In genomic region chr17:27196206-27196605, GRCm38 (mm10) we compare ENCODE assay signal across 16 mouse cellular contexts. TPM values are rescaled to one million over a fixed set of nuclear protein-coding genes. Genes with fewer than 3 reads are reported as not detected.
DNase-seq lines count a peak whose midpoint lies in the region; ATAC-seq lines count a peak whose summit lies in the region.
"Had no signal": no experiment of that assay in that cellular context is flagged by ENCODE, and none has a peak within 500 bp of the region (broad histone marks: within the 10 kb centered on the region; RNA-seq: fewer than 3 reads in every experiment).

No protein-coding gene starts in this region.

- H3K4me2 ChIP-seq in hindbrain, embryonic 13.5 days: no peak overlapping the region
- H3K4me2 ChIP-seq in hindbrain, embryonic 16.5 days (ENCODE audit: low read length): no peak overlapping the region
- H3K4me2 ChIP-seq in liver, embryonic 13.5 days: no peak overlapping the region
- no peak overlapping the region for H3K4me2 ChIP-seq in midbrain, embryonic 15.5 days
- H3K4me2 ChIP-seq: heart, embryonic 15.5 days had no signal

- H3K27ac ChIP-seq in hindbrain, embryonic 13.5 days: peak overlapping the region; percentile 50; the same call in 1 of the 2 replicates
- H3K27ac ChIP-seq in hindbrain, embryonic 16.5 days (ENCODE audit: low read depth, low read length): no peak overlapping the region
- H3K27ac ChIP-seq in liver, embryonic 13.5 days: peak overlapping the region; percentile 85; the same call in 1 of the 2 replicates
- peak overlapping the region; percentile 78 for H3K27ac ChIP-seq in midbrain, embryonic 15.5 days
- H3K27ac ChIP-seq: embryonic facial prominence, embryonic 10.5 days; heart, embryonic 15.5 days had no signal

- peaks cover 53% of the 10 kb centered on the region for H3K4me1 ChIP-seq in hindbrain, embryonic 13.5 days (replicated peaks)
- H3K4me1 ChIP-seq in hindbrain, embryonic 16.5 days (ENCODE audit: control insufficient read depth, insufficient read depth, low read depth, low read length): peaks cover 7% of the 10 kb centered on the region; the same call in 1 of the 2 replicates
- H3K4me1 ChIP-seq in liver, embryonic 13.5 days (replicated peaks): peaks cover 53% of the 10 kb centered on the region
- H3K4me1 ChIP-seq in midbrain, embryonic 15.5 days: peaks cover 44% of the 10 kb centered on the region

- H3K27me3 ChIP-seq in hindbrain, embryonic 13.5 days: no peaks in the 10 kb centered on the region
- no peaks in the 10 kb centered on the region for H3K27me3 ChIP-seq in hindbrain, embryonic 16.5 days (replicated peaks; ENCODE audit: control insufficient read depth, insufficient read depth, low read length)
- H3K27me3 ChIP-seq in liver, embryonic 13.5 days: no peaks in the 10 kb centered on the region
- no peaks in the 10 kb centered on the region for H3K27me3 ChIP-seq in midbrain, embryonic 15.5 days (replicated peaks)
- H3K27me3 ChIP-seq: heart, embryonic 15.5 days had no signal

- H3K9me3 ChIP-seq in hindbrain, embryonic 13.5 days: no peaks in the 10 kb centered on the region
- no peaks in the 10 kb centered on the region for H3K9me3 ChIP-seq in hindbrain, embryonic 16.5 days (ENCODE audit: control insufficient read depth, low read length)
- no peaks in the 10 kb centered on the region for H3K9me3 ChIP-seq in liver, embryonic 13.5 days (replicated peaks)
- no peaks in the 10 kb centered on the region for H3K9me3 ChIP-seq in midbrain, embryonic 15.5 days
- H3K9me3 ChIP-seq: embryonic facial prominence, embryonic 10.5 days; heart, embryonic 15.5 days had no signal

- ATAC-seq in hindbrain, embryonic 13.5 days (ENCODE audit: low FRiP score): no peak
- ATAC-seq in hindbrain, embryonic 16.5 days: no peak
- no peak for ATAC-seq in liver, embryonic 13.5 days (ENCODE audit: low read depth)
- ATAC-seq in midbrain, embryonic 15.5 days (replicated peaks): no peak
- ATAC-seq: forebrain, postnatal 0 days; intestine, embryonic 16.5 days had no signal

- no peak overlapping the region for H3K4me3 ChIP-seq in hindbrain, embryonic 13.5 days
- H3K4me3 ChIP-seq in hindbrain, embryonic 16.5 days (ENCODE audit: low read length): no peak overlapping the region
- no peak overlapping the region for H3K4me3 ChIP-seq in liver, embryonic 13.5 days (replicated peaks)
- no peak overlapping the region for H3K4me3 ChIP-seq in midbrain, embryonic 15.5 days
- H3K4me3 ChIP-seq: embryonic facial prominence, embryonic 10.5 days; heart, embryonic 15.5 days had no signal

- DNase-seq in brain, adult 2 months (ENCODE audit: low read depth, low spot score): peak; percentile 70
- DNase-seq in liver, embryonic 13.5 days: no peak
- no peak for DNase-seq in urinary bladder, postnatal 10 days (ENCODE audit: low spot score)
- DNase-seq in spleen, adult 18-20 months: no peak
- DNase-seq: adrenal gland, adult 2 months; cerebellum, adult 9-10 months; forebrain, postnatal 0 days; gastrocnemius, postnatal 36 days; lung, adult 2 months; thymus, adult 2 months had no signal

- 63% methylated on average over 9 of the region's 9 CpGs for WGBS in hindbrain, embryonic 13.5 days
- 46% methylated on average over 9 of the region's 9 CpGs for whole genome bisulfite sequencing in hindbrain, embryonic 16.5 days
- 82% methylated on average over 9 of the region's 9 CpGs for WGBS in liver, embryonic 13.5 days (ENCODE audit: insufficient replicate concordance)
- WGBS in midbrain, embryonic 15.5 days: 30% methylated on average over 9 of the region's 9 CpGs

- H3K36me3 ChIP-seq in hindbrain, embryonic 13.5 days: peaks cover 97% of the 10 kb centered on the region
- peaks cover 37% of the 10 kb centered on the region for H3K36me3 ChIP-seq in hindbrain, embryonic 16.5 days (ENCODE audit: control insufficient read depth, insufficient read depth, low read length)
- peaks cover 99% of the 10 kb centered on the region for H3K36me3 ChIP-seq in liver, embryonic 13.5 days
- H3K36me3 ChIP-seq in midbrain, embryonic 15.5 days (replicated peaks): peaks cover 40% of the 10 kb centered on the region

- H3K9ac ChIP-seq in hindbrain, embryonic 13.5 days: peak overlapping the region; percentile 39; the same call in 1 of the 2 replicates
- no peak overlapping the region for H3K9ac ChIP-seq in hindbrain, embryonic 16.5 days (ENCODE audit: low read depth, low read length)
- peak overlapping the region; percentile 55; the same call in 1 of the 2 replicates for H3K9ac ChIP-seq in liver, embryonic 13.5 days
- no peak overlapping the region; the same call in 1 of the 2 replicates for H3K9ac ChIP-seq in midbrain, embryonic 15.5 days
- H3K9ac ChIP-seq: forebrain, postnatal 0 days; heart, embryonic 15.5 days had no signal

RNA-seq across cellular contexts. Expression of gene Lemd2, which starts 8.1 kb away (rescaled TPM):
- 19.0 and 19.9 TPM in 2 replicates for polyA plus RNA-seq in hindbrain, embryonic 13.5 days (2015; fragmentation: Nextera tagmentation; extraction: Ambion mirVana)
- 11.1 and 17.7 TPM in 2 replicates for polyA plus RNA-seq in hindbrain, embryonic 16.5 days (2015; fragmentation: Nextera tagmentation; extraction: Ambion mirVana)
- 3.0 and 4.6 TPM in 2 replicates for polyA plus RNA-seq in liver, embryonic 13.5 days (2015; fragmentation: Nextera tagmentation; extraction: Ambion mirVana)
- polyA plus RNA-seq in midbrain, embryonic 15.5 days (2015; fragmentation: Nextera tagmentation; extraction: Ambion mirVana): 26.1 and 26.7 TPM in 2 replicates

RNA-seq across cellular contexts. Expression of gene Ip6k3, which starts 28.6 kb away (rescaled TPM):
- 0.45 and 0.58 TPM in 2 replicates for polyA plus RNA-seq in hindbrain, embryonic 13.5 days (2015; fragmentation: Nextera tagmentation; extraction: Ambion mirVana)
- polyA plus RNA-seq in hindbrain, embryonic 16.5 days (2015; fragmentation: Nextera tagmentation; extraction: Ambion mirVana): 0.27 and 0.31 TPM in 2 replicates
- 0.06 TPM in 1 of 2 replicates, not detected in the other for polyA plus RNA-seq in liver, embryonic 13.5 days (2015; fragmentation: Nextera tagmentation; extraction: Ambion mirVana)
- 0.21 and 0.40 TPM in 2 replicates for polyA plus RNA-seq in midbrain, embryonic 15.5 days (2015; fragmentation: Nextera tagmentation; extraction: Ambion mirVana)
- polyA plus RNA-seq: embryonic facial prominence, embryonic 10.5 days had no signal

Comparison
In these comparisons a context has a peak if more than half of its experiments do, and no peak if none do; other contexts are left out.
1. H3K9ac ChIP-seq: peak in hindbrain, embryonic 13.5 days (single experiment) and liver, embryonic 13.5 days (single experiment); none in hindbrain, embryonic 16.5 days (single experiment) and midbrain, embryonic 15.5 days (single experiment).